Mouse (Mus musculus) stomach, adult 2 months (tissue): ENCODE measurements around the gene Cops3. TPM values are rescaled to one million over a fixed set of nuclear protein-coding genes. Genes with fewer than 3 reads are reported as not detected.

Source experiments
- polyA plus RNA-seq: library from polyadenylated mRNA; depleted of rRNA; stranded (reverse); fragments of >200 nt; gene quantifications from 2 replicates; pipeline ENCODE4 v1.2.3, GENCODE M21; 2012; rRNA removed

The Cops3 gene
- polyA plus RNA-seq = 3.8 and 5.8 TPM in 2 replicates

DNA sequence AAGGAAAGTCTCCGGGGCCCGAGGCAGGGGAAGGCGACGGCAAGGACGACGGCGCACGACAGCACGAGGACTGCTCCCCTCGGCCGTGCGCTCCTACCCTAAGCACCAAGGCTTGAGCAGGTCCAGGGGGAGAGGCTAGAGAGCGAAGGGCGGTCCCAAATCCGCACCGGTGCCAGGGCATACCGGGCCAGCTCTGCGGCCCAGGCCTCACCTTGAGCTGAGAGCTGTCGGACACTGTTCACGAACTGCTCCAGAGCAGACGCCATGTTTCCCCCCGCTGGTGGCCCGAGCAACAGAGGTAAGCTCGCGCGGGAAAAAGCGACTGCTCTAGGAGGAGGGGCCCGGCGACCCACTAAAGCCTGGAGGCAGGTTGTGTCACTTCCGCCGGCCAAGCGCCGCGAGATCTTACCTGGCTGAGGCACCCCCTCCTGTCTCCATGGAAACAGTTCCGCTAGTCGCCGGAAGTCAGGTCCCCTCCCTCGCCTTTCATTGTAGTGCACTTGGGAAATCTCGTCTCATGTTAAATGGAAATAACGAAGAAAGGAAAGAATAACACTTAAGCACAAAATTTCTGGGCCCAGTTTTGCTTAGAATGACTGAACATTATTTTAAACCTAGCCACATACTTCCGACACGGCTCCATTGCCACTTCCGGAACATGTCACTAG, at the start of gene Cops3:
Gene Cops3, minus strand, starts transcription at position 380 of the 668 bp plus-strand sequence.

GRCm38 (mm10) chr11:59839008-59839458, 605 bp downstream of the Cops3 start, which contains the start of gene Nt5m:
TSS of gene Nt5m (plus strand) at chr11:59839447.

DNA sequence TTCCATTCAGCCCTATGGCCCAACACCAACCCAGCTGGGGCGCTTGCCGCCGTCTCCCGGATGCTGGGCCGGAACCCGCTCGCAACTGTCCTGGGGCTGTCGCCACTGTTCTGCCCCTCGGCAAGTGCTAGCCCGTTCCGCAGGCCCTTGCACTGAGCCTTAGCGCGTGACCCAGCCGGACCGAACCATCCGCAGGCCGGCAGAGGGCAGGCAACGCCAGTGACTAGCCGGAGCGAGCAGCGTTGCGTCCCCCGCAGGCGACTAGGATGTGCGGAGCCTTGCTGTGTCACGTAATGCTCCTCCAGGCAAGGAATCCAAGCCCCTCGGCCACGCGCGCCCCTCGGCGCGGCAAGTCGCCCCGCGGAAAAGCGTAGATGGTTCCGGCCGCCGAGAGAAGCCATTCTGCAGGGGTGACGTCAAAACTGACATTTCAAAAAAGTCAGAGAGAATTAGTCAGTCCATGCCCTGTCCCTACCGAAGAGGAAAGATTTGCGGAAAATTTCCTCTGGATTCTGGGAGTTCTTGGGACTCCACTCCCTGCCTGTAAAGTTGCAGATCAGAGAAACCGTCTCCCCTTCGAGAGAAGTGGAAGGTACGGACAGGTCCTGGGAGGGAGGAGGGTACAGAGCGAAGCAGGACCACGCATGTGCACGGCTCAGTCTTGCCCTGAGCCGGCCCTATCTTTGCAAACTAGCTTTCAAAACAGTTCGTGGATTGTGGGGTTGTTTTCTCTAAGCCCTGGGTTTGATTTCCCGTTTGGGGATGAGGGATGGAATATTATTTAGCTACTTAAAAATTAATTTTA, 29.8 kb downstream of the Cops3 start, which contains the start of gene Flcn:
Gene Flcn, minus strand, starts transcription at position 347 of the 805 bp plus-strand sequence.

GRCm38 (mm10) chr11:59787199-59787781, 52.3 kb downstream of the Cops3 start, which contains the start of gene Pld6:
TSS of gene Pld6 (minus strand) at chr11:59787645.

Other genes starting within 250 kb of the Cops3 start
- not detected in 2 replicates for gene Olfr223, start 246.5 kb downstream of the Cops3 start, polyA plus RNA-seq
- gene Mprip, start 178.5 kb downstream of the Cops3 start, polyA plus RNA-seq = 66.9 and 85.3 TPM in 2 replicates
- gene Pld6, start 52.2 kb downstream of the Cops3 start, polyA plus RNA-seq = 7.2 and 18.7 TPM in 2 replicates
- 16.9 and 18.8 TPM in 2 replicates for gene Flcn, start 29.8 kb downstream of the Cops3 start, polyA plus RNA-seq
- gene Nt5m, start 391 bp downstream of the Cops3 start, polyA plus RNA-seq = 14.7 and 16.4 TPM in 2 replicates
- gene Med9, start 108.4 kb upstream of the Cops3 start, polyA plus RNA-seq = 9.7 and 15.1 TPM in 2 replicates
- 1.7 and 2.8 TPM in 2 replicates for gene Rasd1, start 125.1 kb upstream of the Cops3 start, polyA plus RNA-seq
- 3.7 and 4.8 TPM in 2 replicates for gene Pemt, start 206.7 kb upstream of the Cops3 start, polyA plus RNA-seq